Mouse (Mus musculus) heart, adult 2 months (tissue): Measurements from ENCODE around the gene Mtmr3.

Experiments used
- CTCF ChIP-seq: fragments of 200-600 bp; IDR thresholded peaks from 2 replicates; pipeline ENCODE4 v1.8.1; 2022; ENCODE audit warnings: antibody characterized with exemption, mild to moderate bottlenecking, moderate library complexity
- EP300 ChIP-seq: fragments of 200-500 bp; IDR thresholded peaks from 2 replicates; pipeline ENCODE4 v1.6.1; 2011; ENCODE audit warnings: low read depth, low read length, control low read depth; ENCODE audit not compliant: insufficient read depth
- POLR2A ChIP-seq: fragments of 200-500 bp; IDR thresholded peaks from 2 replicates; pipeline ENCODE4 v1.6.1; 2011; ENCODE audit warnings: mild to moderate bottlenecking, low read depth, low read length, control low read depth; ENCODE audit not compliant: insufficient read depth

GRCm38 (mm10) chr11:4637534-4638234 is 43.0 kb upstream of the Mtmr3 start, which contains the start of gene Ascc2:
- TF ChIP-seq EP300 (0 out of 2 replicates have a peak, but pooled peaks have one; percentile 31), CTCF (peak; percentile 31; the same call in 1 of the 2 replicates), POLR2A (peak; percentile 76)
